Mouse (Mus musculus): ENCODE measurements at regions not wholly inside any gene's neighbourhood (a gene's known extent, or its start where the extent isn't known, plus 50 kb on each side); places are given as distances from the start of the nearest gene placed in this dataset.

- ATAC-seq (ENCODE audit: insufficient number of reproducible peaks, insufficient read depth, low FRiP score, low TSS enrichment, low read depth) = no peak
- 69% methylated on average over 8 of the region's 8 CpGs for WGBS
Observed at GRCm38 (mm10) chr16:95141510-95142394, 115.6 kb upstream of the Kcnj15 start.

GRCm38 (mm10) chr16:95150499-95150898, 106.9 kb upstream of the Kcnj15 start:
- Histone ChIP-seq H3K4me3 (replicated peaks) (no peak overlapping the region), H3K9me3 (no peaks in the 10 kb centered on the region), H3K9ac (replicated peaks) (no peak overlapping the region), H3K4me1 (replicated peaks) (no peaks in the 10 kb centered on the region), H3K27ac (no peak overlapping the region), H3K4me2 (no peak overlapping the region), H3K36me3 (no peaks in the 10 kb centered on the region), H3K27me3 (no peaks in the 10 kb centered on the region)
- 70% methylated on average over 8 of the region's 8 CpGs for WGBS
- ATAC-seq (ENCODE audit: insufficient number of reproducible peaks, insufficient read depth, low FRiP score, low TSS enrichment, low read depth) = no peak

More at GRCm38 (mm10) chr16:95141510-95142394, 115.6 kb upstream of the Kcnj15 start:
- Histone ChIP-seq H3K27me3 (no peaks in the 10 kb centered on the region), H3K9ac (replicated peaks) (no peak overlapping the region), H3K4me2 (no peak overlapping the region), H3K4me3 (replicated peaks) (no peak overlapping the region), H3K4me1 (replicated peaks) (no peaks in the 10 kb centered on the region), H3K9me3 (no peaks in the 10 kb centered on the region), H3K27ac (no peak overlapping the region), H3K36me3 (no peaks in the 10 kb centered on the region)

GRCm38 (mm10) chr16:95151499-95151898, 105.9 kb upstream of the Kcnj15 start:
- H3K9ac ChIP-seq (replicated peaks) = no peak overlapping the region
- H3K4me3 ChIP-seq (replicated peaks) = no peak overlapping the region
- 71% methylated on average over 3 of the region's 3 CpGs for WGBS
- no peaks in the 10 kb centered on the region for H3K27me3 ChIP-seq
- H3K27ac ChIP-seq = no peak overlapping the region
- no peaks in the 10 kb centered on the region for H3K4me1 ChIP-seq (replicated peaks)
- no peaks in the 10 kb centered on the region for H3K36me3 ChIP-seq
- no peak overlapping the region for H3K4me2 ChIP-seq
- ATAC-seq (ENCODE audit: insufficient number of reproducible peaks, insufficient read depth, low FRiP score, low TSS enrichment, low read depth) = no peak
- no peaks in the 10 kb centered on the region for H3K9me3 ChIP-seq

GRCm38 (mm10) chr16:95151914-95152313, 105.4 kb upstream of the Kcnj15 start:
- 77% methylated on average over 6 of the region's 6 CpGs for WGBS
- no peak overlapping the region for H3K4me3 ChIP-seq (replicated peaks)
- H3K27me3 ChIP-seq = no peaks in the 10 kb centered on the region
- H3K36me3 ChIP-seq = no peaks in the 10 kb centered on the region
- H3K4me2 ChIP-seq = no peak overlapping the region
- H3K9me3 ChIP-seq = no peaks in the 10 kb centered on the region
- no peak for ATAC-seq (ENCODE audit: insufficient number of reproducible peaks, insufficient read depth, low FRiP score, low TSS enrichment, low read depth)
- H3K9ac ChIP-seq (replicated peaks) = no peak overlapping the region
- no peaks in the 10 kb centered on the region for H3K4me1 ChIP-seq (replicated peaks)
- no peak overlapping the region for H3K27ac ChIP-seq

- whole genome bisulfite sequencing = 68% methylated on average over 13 of the region's 13 CpGs
- no peaks in the 10 kb centered on the region for H3K9me3 ChIP-seq
- no peaks in the 10 kb centered on the region for H3K27me3 ChIP-seq
- no peak for ATAC-seq (ENCODE audit: insufficient number of reproducible peaks, insufficient read depth, low FRiP score, low TSS enrichment, low read depth)
- no peak overlapping the region for H3K4me3 ChIP-seq (replicated peaks)
- H3K4me1 ChIP-seq (replicated peaks) = no peaks in the 10 kb centered on the region
- no peak overlapping the region for H3K27ac ChIP-seq
- H3K4me2 ChIP-seq = no peak overlapping the region
- H3K36me3 ChIP-seq = no peaks in the 10 kb centered on the region
- no peak overlapping the region for H3K9ac ChIP-seq (replicated peaks)
Observed at GRCm38 (mm10) chr16:95152742-95153383, 104.5 kb upstream of the Kcnj15 start.

GRCm38 (mm10) chr16:95168349-95168748, 89.0 kb upstream of the Kcnj15 start:
- Histone ChIP-seq H3K4me3 (replicated peaks) (no peak overlapping the region), H3K9me3 (no peaks in the 10 kb centered on the region), H3K27ac (no peak overlapping the region), H3K27me3 (no peaks in the 10 kb centered on the region), H3K36me3 (no peaks in the 10 kb centered on the region), H3K4me2 (no peak overlapping the region), H3K4me1 (replicated peaks) (no peaks in the 10 kb centered on the region), H3K9ac (replicated peaks) (no peak overlapping the region)
- 80% methylated on average over 7 of the region's 7 CpGs for WGBS
- ATAC-seq (ENCODE audit: insufficient number of reproducible peaks, insufficient read depth, low FRiP score, low TSS enrichment, low read depth) = no peak

- no peaks in the 10 kb centered on the region for H3K4me1 ChIP-seq (replicated peaks)
- H3K4me2 ChIP-seq = no peak overlapping the region
- ATAC-seq (ENCODE audit: insufficient number of reproducible peaks, insufficient read depth, low FRiP score, low TSS enrichment, low read depth) = no peak
- H3K27ac ChIP-seq = no peak overlapping the region
- no peaks in the 10 kb centered on the region for H3K27me3 ChIP-seq
- no peak overlapping the region for H3K9ac ChIP-seq (replicated peaks)
- no peaks in the 10 kb centered on the region for H3K9me3 ChIP-seq
- no peaks in the 10 kb centered on the region for H3K36me3 ChIP-seq
- WGBS = 100% methylated on average over 1 of the region's 1 CpGs
- no peak overlapping the region for H3K4me3 ChIP-seq (replicated peaks)
Observed at GRCm38 (mm10) chr16:95169346-95169745, 88.0 kb upstream of the Kcnj15 start.

- no peaks in the 10 kb centered on the region for H3K9me3 ChIP-seq
- 86% methylated on average over 5 of the region's 5 CpGs for WGBS
Observed at GRCm38 (mm10) chr16:95180562-95180961, 76.8 kb upstream of the Kcnj15 start.

GRCm38 (mm10) chr16:95185341-95185740, 72.0 kb upstream of the Kcnj15 start:
- Histone ChIP-seq H3K27ac (no peak overlapping the region), H3K9ac (replicated peaks) (no peak overlapping the region), H3K9me3 (no peaks in the 10 kb centered on the region), H3K27me3 (no peaks in the 10 kb centered on the region), H3K4me2 (no peak overlapping the region), H3K4me3 (replicated peaks) (no peak overlapping the region), H3K36me3 (no peaks in the 10 kb centered on the region), H3K4me1 (replicated peaks) (no peaks in the 10 kb centered on the region)
- 88% methylated on average over 9 of the region's 9 CpGs for WGBS
- ATAC-seq (ENCODE audit: insufficient number of reproducible peaks, insufficient read depth, low FRiP score, low TSS enrichment, low read depth) = no peak

More at GRCm38 (mm10) chr16:95180562-95180961, 76.8 kb upstream of the Kcnj15 start:
- Histone ChIP-seq H3K27ac (no peak overlapping the region), H3K4me1 (replicated peaks) (no peaks in the 10 kb centered on the region), H3K4me3 (replicated peaks) (no peak overlapping the region), H3K4me2 (no peak overlapping the region), H3K9ac (replicated peaks) (no peak overlapping the region), H3K27me3 (no peaks in the 10 kb centered on the region), H3K36me3 (no peaks in the 10 kb centered on the region)
- ATAC-seq (ENCODE audit: insufficient number of reproducible peaks, insufficient read depth, low FRiP score, low TSS enrichment, low read depth) = no peak

GRCm38 (mm10) chr16:95189114-95189513, 68.2 kb upstream of the Kcnj15 start:
- no peak for ATAC-seq (ENCODE audit: insufficient number of reproducible peaks, insufficient read depth, low FRiP score, low TSS enrichment, low read depth)
- 91% methylated on average over 8 of the region's 8 CpGs for WGBS

GRCm38 (mm10) chr16:95194151-95194550, 63.2 kb upstream of the Kcnj15 start:
- Histone ChIP-seq H3K9me3 (no peaks in the 10 kb centered on the region), H3K4me1 (replicated peaks) (no peaks in the 10 kb centered on the region; the same call in 1 of the 2 replicates), H3K27ac (no peak overlapping the region), H3K27me3 (peaks cover 7% of the 10 kb centered on the region; the same call in 1 of the 2 replicates), H3K4me2 (no peak overlapping the region), H3K9ac (replicated peaks) (no peak overlapping the region), H3K4me3 (replicated peaks) (no peak overlapping the region), H3K36me3 (no peaks in the 10 kb centered on the region)
- 71% methylated on average over 4 of the region's 4 CpGs for WGBS
- ATAC-seq (ENCODE audit: insufficient number of reproducible peaks, insufficient read depth, low FRiP score, low TSS enrichment, low read depth) = no peak

More at GRCm38 (mm10) chr16:95189114-95189513, 68.2 kb upstream of the Kcnj15 start:
- Histone ChIP-seq H3K27me3 (peaks cover 1% of the 10 kb centered on the region; the same call in 1 of the 2 replicates), H3K4me2 (no peak overlapping the region), H3K27ac (no peak overlapping the region), H3K9me3 (no peaks in the 10 kb centered on the region), H3K9ac (replicated peaks) (no peak overlapping the region), H3K4me1 (replicated peaks) (no peaks in the 10 kb centered on the region), H3K36me3 (no peaks in the 10 kb centered on the region), H3K4me3 (replicated peaks) (no peak overlapping the region)
